Mouse (Mus musculus): ENCODE results near the gene Olfr414. TPM values are rescaled to one million over a fixed set of nuclear protein-coding genes. Genes with fewer than 3 reads are reported as not detected.

Gene Olfr414
- not detected in 2 replicates for polyA plus RNA-seq (2015; fragmentation: Nextera tagmentation; extraction: Ambion mirVana)

DNA sequence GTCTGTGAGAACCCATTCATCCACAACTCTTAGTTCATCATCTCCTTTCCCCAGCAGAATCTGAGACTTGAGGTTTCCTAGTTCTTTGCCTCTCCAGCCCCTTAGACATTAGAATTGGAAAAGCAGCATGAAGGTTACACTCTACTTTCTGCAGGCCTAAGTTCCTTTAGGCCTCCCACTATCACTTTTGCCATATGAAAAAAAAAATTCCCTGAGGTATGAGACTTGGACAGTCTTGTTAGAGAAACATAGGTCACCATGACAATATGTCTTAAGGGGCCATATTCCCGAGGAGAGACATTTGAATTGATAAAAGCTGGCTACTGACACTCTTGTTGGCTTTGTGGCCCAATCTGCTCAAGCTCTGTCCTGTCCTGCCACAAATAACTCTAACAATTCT, at the start of gene Olfr414:
Olfr414 (plus strand) TSS at position 301 of the 400 bp plus-strand sequence.
- Histone ChIP-seq H3K36me3 (ENCODE audit: control insufficient read depth, insufficient read depth, low read length) (no peaks in the 10 kb centered on the region), H3K9ac (ENCODE audit: low read depth, low read length) (no peak within 1 kb of the TSS), H3K9me3 (ENCODE audit: control insufficient read depth, low read length) (no peaks in the 10 kb centered on the region), H3K27me3 (replicated peaks; ENCODE audit: control insufficient read depth, insufficient read depth, low read length) (no peaks in the 10 kb centered on the region), H3K4me1 (ENCODE audit: control insufficient read depth, insufficient read depth, low read depth, low read length) (no peaks in the 10 kb centered on the region), H3K27ac (ENCODE audit: low read depth, low read length) (no peak within 1 kb of the TSS), H3K4me3 (ENCODE audit: low read length) (no peak within 1 kb of the TSS), H3K4me2 (ENCODE audit: low read length) (no peak within 1 kb of the TSS)
- no peak for ATAC-seq
- WGBS: 70% methylated on average over 1 of the region's 1 CpGs

DNA sequence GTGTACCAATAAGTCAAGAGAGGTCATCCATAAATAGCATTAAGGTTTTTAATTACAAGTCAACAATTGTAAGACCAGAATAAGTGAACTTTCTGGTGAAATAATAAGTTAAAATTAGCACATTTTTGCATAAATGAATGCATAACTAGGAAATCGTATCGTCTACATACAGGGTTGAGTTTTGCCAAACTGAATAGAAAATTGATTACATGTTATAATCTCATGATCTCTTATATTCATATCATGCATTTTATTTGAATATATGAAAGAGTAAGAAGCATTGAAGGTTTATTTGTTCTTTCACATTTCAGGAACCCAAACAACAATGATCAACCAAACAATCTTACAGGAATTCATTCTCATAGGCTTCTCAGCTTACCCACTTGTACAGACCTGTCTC, 33.1 kb upstream of the Olfr414 start, which contains the start of gene Olfr248:
Olfr248 (plus strand) TSS at position 301 of the 400 bp plus-strand sequence.
- no peaks in the 10 kb centered on the region for H3K9me3 ChIP-seq (ENCODE audit: control insufficient read depth, low read length)
- H3K4me1 ChIP-seq (ENCODE audit: control insufficient read depth, insufficient read depth, low read depth, low read length): no peaks in the 10 kb centered on the region
- 93% methylated on average over 2 of the region's 2 CpGs for WGBS
- no peak within 1 kb of the TSS for H3K4me2 ChIP-seq (ENCODE audit: low read length)
- H3K9ac ChIP-seq (ENCODE audit: low read depth, low read length): no peak within 1 kb of the TSS
- no peaks in the 10 kb centered on the region for H3K27me3 ChIP-seq (replicated peaks; ENCODE audit: control insufficient read depth, insufficient read depth, low read length)
- no peak for ATAC-seq
- H3K36me3 ChIP-seq (ENCODE audit: control insufficient read depth, insufficient read depth, low read length): no peaks in the 10 kb centered on the region
- H3K4me3 ChIP-seq (ENCODE audit: low read length): no peak within 1 kb of the TSS
- H3K27ac ChIP-seq (ENCODE audit: low read depth, low read length): no peak within 1 kb of the TSS

DNA sequence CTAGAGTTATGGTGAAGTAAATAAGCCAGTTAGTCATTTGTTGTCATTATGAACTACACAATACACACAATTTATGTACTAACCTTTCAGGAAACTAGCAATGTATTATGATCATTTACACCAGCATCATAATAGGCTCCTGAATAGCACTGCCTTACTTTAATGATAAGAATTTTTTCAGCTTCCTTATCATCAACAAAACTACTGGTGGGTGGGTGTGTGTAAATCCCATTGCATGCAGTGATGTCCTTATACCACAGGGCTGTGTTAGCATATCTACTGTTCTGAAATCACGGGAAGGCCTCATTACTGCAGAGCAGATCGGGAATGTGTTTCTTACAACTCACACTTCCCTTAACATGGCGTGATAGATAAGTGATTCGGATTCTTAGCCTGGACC, 905 bp upstream of the Olfr414 start:
- H3K27me3 ChIP-seq (replicated peaks; ENCODE audit: control insufficient read depth, insufficient read depth, low read length): no peaks in the 10 kb centered on the region
- H3K4me1 ChIP-seq (ENCODE audit: control insufficient read depth, insufficient read depth, low read depth, low read length): no peaks in the 10 kb centered on the region
- H3K4me2 ChIP-seq (ENCODE audit: low read length): no peak overlapping the region
- no peak overlapping the region for H3K4me3 ChIP-seq (ENCODE audit: low read length)
- no peak overlapping the region for H3K9ac ChIP-seq (ENCODE audit: low read depth, low read length)
- no peaks in the 10 kb centered on the region for H3K36me3 ChIP-seq (ENCODE audit: control insufficient read depth, insufficient read depth, low read length)
- WGBS: 93% methylated on average over 4 of the region's 4 CpGs
- H3K27ac ChIP-seq (ENCODE audit: low read depth, low read length): no peak overlapping the region
- ATAC-seq: no peak
- no peaks in the 10 kb centered on the region for H3K9me3 ChIP-seq (ENCODE audit: control insufficient read depth, low read length)

DNA sequence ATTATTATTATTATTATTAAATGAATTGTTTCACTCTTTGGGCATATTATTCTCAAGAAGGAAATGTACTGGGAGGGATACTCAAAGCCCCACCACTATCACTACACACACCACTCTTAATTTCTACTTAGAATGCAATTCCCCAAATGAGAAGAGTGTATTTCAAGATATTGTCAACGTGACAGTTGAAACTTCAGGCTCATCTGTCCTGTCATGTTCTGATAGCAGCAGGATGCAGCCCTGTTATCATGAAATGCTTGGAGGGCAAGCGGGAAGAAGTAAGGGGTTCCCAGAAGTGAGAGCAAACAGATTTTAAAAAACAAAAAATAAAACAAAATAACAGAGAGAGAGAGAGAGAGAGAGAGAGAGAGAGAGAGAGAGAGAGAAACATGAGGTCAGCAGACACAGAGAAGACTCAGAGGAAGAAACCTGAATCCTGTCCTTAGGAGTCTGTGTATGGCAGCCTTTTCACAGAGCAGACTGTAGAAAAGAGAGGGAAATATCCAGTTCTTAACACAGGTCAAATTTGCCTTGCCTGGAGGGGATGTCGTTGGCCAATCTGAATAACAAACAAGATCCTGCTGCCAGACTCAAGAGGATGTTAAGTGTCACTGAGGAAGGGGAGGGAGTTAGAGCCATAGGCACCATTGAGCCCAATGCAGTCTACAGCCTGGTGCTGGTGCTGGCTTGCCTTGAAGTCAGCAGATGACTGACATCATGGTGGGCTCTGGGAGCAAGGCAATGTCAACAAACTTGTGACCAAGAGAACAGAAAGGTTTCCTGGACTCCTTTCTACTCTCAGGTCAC, 2.5 kb downstream of the Olfr414 start:
- no peak overlapping the region for H3K4me3 ChIP-seq (ENCODE audit: low read length)
- no peak for ATAC-seq
- H3K4me1 ChIP-seq (ENCODE audit: control insufficient read depth, insufficient read depth, low read depth, low read length): no peaks in the 10 kb centered on the region
- no peaks in the 10 kb centered on the region for H3K27me3 ChIP-seq (replicated peaks; ENCODE audit: control insufficient read depth, insufficient read depth, low read length)
- H3K27ac ChIP-seq (ENCODE audit: low read depth, low read length): no peak overlapping the region
- H3K4me2 ChIP-seq (ENCODE audit: low read length): no peak overlapping the region
- no peak overlapping the region for H3K9ac ChIP-seq (ENCODE audit: low read depth, low read length)
- 53% methylated on average over 3 of the region's 3 CpGs for WGBS
- H3K36me3 ChIP-seq (ENCODE audit: control insufficient read depth, insufficient read depth, low read length): no peaks in the 10 kb centered on the region
- H3K9me3 ChIP-seq (ENCODE audit: control insufficient read depth, low read length): no peaks in the 10 kb centered on the region

DNA sequence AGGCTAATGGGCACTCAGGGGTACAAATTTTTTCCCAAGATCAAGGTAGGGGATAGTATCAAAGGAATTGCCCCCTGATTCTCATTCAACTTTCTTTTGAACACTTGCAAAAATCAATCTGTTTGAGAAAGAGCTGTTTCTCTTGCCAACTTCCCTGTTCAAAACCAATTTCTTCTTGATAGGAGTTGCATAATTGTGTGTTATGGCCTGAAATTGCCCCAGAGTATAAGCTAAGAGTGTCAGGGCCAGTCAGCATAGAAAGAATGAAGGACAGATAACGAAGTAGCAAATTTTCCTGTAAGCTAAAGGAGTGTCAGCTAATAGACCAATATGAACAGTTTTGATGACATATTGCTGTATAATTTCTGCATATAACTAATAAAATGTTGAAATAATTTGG, 3.5 kb downstream of the Olfr414 start:
- Histone ChIP-seq H3K36me3 (ENCODE audit: control insufficient read depth, insufficient read depth, low read length) (no peaks in the 10 kb centered on the region), H3K27ac (ENCODE audit: low read depth, low read length) (no peak overlapping the region), H3K9ac (ENCODE audit: low read depth, low read length) (no peak overlapping the region), H3K9me3 (ENCODE audit: control insufficient read depth, low read length) (no peaks in the 10 kb centered on the region), H3K4me3 (ENCODE audit: low read length) (no peak overlapping the region), H3K4me1 (ENCODE audit: control insufficient read depth, insufficient read depth, low read depth, low read length) (no peaks in the 10 kb centered on the region), H3K27me3 (replicated peaks; ENCODE audit: control insufficient read depth, insufficient read depth, low read length) (no peaks in the 10 kb centered on the region), H3K4me2 (ENCODE audit: low read length) (no peak overlapping the region)
- no peak for ATAC-seq
- WGBS: 89% methylated on average over 1 of the region's 1 CpGs

DNA sequence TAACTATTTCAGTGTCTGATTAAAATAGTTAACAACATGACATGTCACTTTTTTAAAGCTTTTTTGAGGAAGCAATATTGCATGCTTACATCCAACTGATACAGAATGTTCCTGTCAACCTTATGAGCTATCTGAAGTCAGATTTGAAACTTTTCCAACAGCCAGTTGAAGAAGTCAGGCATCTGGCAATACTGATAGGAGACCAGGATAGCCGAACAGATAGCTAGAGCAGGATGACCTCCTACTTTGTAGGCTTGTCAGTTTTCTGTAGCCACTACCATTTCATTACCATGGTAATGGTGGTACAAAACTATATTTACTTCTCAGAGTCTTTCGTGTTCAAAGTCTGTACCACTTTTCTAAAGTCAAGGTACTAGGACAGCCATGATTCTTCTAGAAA, 4.5 kb downstream of the Olfr414 start:
- Histone ChIP-seq H3K9ac (ENCODE audit: low read depth, low read length) (no peak overlapping the region), H3K36me3 (ENCODE audit: control insufficient read depth, insufficient read depth, low read length) (no peaks in the 10 kb centered on the region), H3K27me3 (replicated peaks; ENCODE audit: control insufficient read depth, insufficient read depth, low read length) (no peaks in the 10 kb centered on the region), H3K4me3 (ENCODE audit: low read length) (no peak overlapping the region), H3K27ac (ENCODE audit: low read depth, low read length) (no peak overlapping the region), H3K4me2 (ENCODE audit: low read length) (no peak overlapping the region), H3K9me3 (ENCODE audit: control insufficient read depth, low read length) (no peaks in the 10 kb centered on the region), H3K4me1 (ENCODE audit: control insufficient read depth, insufficient read depth, low read depth, low read length) (no peaks in the 10 kb centered on the region)
- ATAC-seq: no peak
- 93% methylated on average over 2 of the region's 2 CpGs for WGBS

DNA sequence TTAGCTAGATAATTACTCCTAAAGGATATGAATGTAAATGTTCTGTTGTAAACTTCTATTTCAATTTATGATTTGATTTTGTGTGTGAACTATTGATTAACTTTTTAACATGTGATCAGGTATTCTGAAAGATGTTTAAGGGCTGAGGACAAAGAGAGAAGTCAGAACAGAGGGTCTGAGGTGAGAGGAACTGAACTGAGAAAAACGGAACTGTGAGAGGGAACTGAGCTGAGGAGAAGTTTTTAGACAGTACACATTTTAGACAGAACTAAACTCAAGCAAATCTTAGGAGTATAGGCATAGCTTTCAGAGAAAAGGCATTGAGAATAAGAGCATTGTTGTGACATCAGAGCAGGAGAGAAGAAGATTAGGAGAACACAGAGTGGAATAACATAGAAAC, 10.3 kb downstream of the Olfr414 start:
- Histone ChIP-seq H3K36me3 (ENCODE audit: control insufficient read depth, insufficient read depth, low read length) (no peaks in the 10 kb centered on the region), H3K9me3 (ENCODE audit: control insufficient read depth, low read length) (no peaks in the 10 kb centered on the region), H3K4me3 (ENCODE audit: low read length) (no peak overlapping the region), H3K27me3 (replicated peaks; ENCODE audit: control insufficient read depth, insufficient read depth, low read length) (no peaks in the 10 kb centered on the region), H3K4me2 (ENCODE audit: low read length) (no peak overlapping the region), H3K27ac (ENCODE audit: low read depth, low read length) (no peak overlapping the region), H3K9ac (ENCODE audit: low read depth, low read length) (no peak overlapping the region), H3K4me1 (ENCODE audit: control insufficient read depth, insufficient read depth, low read depth, low read length) (no peaks in the 10 kb centered on the region)
- ATAC-seq: no peak
- WGBS: 80% methylated on average over 1 of the region's 1 CpGs

DNA sequence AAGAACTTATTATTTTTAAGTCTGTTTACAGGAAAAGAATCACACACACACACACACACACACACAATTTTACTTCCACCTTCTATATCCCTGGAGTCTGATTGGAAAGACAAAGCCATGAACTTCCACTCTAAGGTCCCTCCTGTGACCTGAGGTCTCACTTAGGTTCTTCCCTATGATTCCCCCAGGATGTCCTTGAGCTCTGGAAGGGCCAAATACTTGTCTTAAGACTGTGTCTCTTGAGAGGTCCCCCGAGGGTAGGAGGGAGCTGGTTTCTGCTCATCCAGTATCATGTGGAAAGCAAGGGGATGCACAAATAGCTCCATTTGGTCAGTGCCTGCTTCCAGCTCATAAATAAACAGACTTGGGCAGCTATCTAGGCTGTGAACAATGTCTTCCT, 17.9 kb downstream of the Olfr414 start, which contains the start of gene Olfr220:
Olfr220 (plus strand) TSS at position 301 of the 400 bp plus-strand sequence.
- H3K27me3 ChIP-seq (replicated peaks; ENCODE audit: control insufficient read depth, insufficient read depth, low read length): no peaks in the 10 kb centered on the region
- no peaks in the 10 kb centered on the region for H3K9me3 ChIP-seq (ENCODE audit: control insufficient read depth, low read length)
- no peak within 1 kb of the TSS for H3K4me3 ChIP-seq (ENCODE audit: low read length)
- WGBS: 77% methylated on average over 1 of the region's 1 CpGs
- no peak within 1 kb of the TSS for H3K9ac ChIP-seq (ENCODE audit: low read depth, low read length)
- no peaks in the 10 kb centered on the region for H3K4me1 ChIP-seq (ENCODE audit: control insufficient read depth, insufficient read depth, low read depth, low read length)
- H3K27ac ChIP-seq (ENCODE audit: low read depth, low read length): no peak within 1 kb of the TSS
- H3K36me3 ChIP-seq (ENCODE audit: control insufficient read depth, insufficient read depth, low read length): no peaks in the 10 kb centered on the region
- ATAC-seq: no peak
- H3K4me2 ChIP-seq (ENCODE audit: low read length): no peak within 1 kb of the TSS

DNA sequence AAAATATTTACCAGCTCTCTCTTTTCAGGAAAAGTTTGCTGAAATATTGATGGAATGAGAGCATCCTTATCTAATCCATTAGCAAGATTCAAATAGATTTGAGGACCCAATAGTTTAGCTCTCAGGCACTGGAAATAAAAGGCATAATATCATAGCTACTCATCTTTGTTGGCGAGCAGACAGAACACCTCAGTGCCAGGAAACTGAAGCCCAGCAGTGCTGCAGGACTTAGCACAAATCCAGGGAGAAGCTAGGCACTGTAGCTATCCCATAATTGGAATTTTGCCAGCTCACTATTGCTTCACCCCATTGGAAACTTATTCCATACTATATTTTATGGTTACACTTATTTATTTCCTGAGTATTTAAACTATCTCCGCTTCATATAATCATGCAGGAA, 31.2 kb downstream of the Olfr414 start:
- H3K9ac ChIP-seq (ENCODE audit: low read depth, low read length): no peak overlapping the region
- no peaks in the 10 kb centered on the region for H3K4me1 ChIP-seq (ENCODE audit: control insufficient read depth, insufficient read depth, low read depth, low read length)
- ATAC-seq: no peak
- no peaks in the 10 kb centered on the region for H3K36me3 ChIP-seq (ENCODE audit: control insufficient read depth, insufficient read depth, low read length)
- no peak overlapping the region for H3K27ac ChIP-seq (ENCODE audit: low read depth, low read length)
- no peaks in the 10 kb centered on the region for H3K27me3 ChIP-seq (replicated peaks; ENCODE audit: control insufficient read depth, insufficient read depth, low read length)
- no peak overlapping the region for H3K4me3 ChIP-seq (ENCODE audit: low read length)
- 75% methylated on average over 2 of the region's 2 CpGs for WGBS
- no peak overlapping the region for H3K4me2 ChIP-seq (ENCODE audit: low read length)
- H3K9me3 ChIP-seq (ENCODE audit: control insufficient read depth, low read length): no peaks in the 10 kb centered on the region
